Comparison of ENCODE assay signal across 8 mouse cellular contexts in the genomic region with DNA sequence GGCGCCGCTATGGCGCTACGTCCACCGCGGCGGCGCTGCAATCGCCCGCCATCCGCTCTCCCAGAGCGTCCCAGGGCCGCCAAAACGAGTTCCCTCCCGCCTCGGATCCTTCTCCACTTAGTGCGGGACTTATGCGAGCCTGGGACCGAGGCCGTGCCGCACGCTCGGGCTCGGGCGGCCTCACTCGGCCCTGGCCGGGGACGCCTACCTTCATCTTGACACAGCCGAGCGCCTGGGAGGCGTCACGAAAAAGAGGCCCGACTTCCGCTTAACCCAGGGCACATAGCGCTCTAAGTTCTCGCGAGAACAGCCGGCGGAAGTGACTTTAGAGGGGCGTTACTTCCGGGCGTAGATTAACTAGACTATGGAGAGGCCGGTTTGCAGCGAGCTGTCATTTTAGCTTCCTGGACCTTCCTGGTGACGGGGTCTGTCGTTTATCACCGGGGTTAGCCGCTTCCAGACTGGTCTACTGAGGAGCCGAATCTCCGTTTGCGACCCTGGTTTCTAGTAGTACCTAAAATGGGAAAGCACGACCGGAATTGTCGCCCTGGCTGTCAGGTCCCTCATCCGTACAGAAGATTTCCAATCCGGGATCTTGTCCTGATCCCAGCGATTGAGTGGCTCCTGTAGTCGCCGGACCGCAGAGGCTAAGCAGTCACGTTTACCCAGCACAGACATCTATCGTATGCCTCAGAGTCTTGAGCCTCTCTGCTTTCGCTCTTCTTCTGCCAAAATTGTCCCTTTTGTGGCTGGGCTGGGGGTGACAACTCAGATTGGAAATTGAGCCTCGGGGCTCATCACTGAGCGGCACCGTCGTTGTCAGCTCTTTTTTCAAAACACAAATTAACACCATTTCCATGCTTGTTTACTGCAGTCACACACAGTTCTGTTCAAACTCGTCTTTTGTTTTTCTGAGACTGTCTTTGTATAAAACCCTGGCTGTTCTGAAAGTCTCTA. TPM values are rescaled to one million over a fixed set of nuclear protein-coding genes. Genes with fewer than 3 reads are reported as not detected.
DNase-seq lines count a peak whose midpoint lies in the region; ATAC-seq and TF ChIP-seq lines count a peak whose summit lies in the region.

A gene (minus strand): TSS at position 300 of the 957 bp plus-strand sequence.

- peak; percentile 98 for ATAC-seq in CD4-positive, CD25-positive, alpha-beta regulatory T cell, adult 4 months
- peak; percentile 96 for ATAC-seq in heart, embryonic 15.5 days (replicated peaks; ENCODE audit: insufficient number of reproducible peaks, insufficient read depth, low FRiP score, low read depth)
- peak; percentile 97 for ATAC-seq in liver, embryonic 14.5 days (ENCODE audit: insufficient read depth)
- ATAC-seq in neural tube, embryonic 11.5 days (ENCODE audit: insufficient read depth, low FRiP score, low TSS enrichment) = peak; percentile 98
- ATAC-seq in stomach, postnatal 0 days (ENCODE audit: low FRiP score, low TSS enrichment) = peak; percentile 97

- H3K27ac ChIP-seq in forebrain, embryonic 10.5 days = peak within 1 kb of the TSS; percentile 95
- H3K27ac ChIP-seq in heart, embryonic 15.5 days = peak within 1 kb of the TSS; percentile 90
- peak within 1 kb of the TSS; percentile 79 for H3K27ac ChIP-seq in liver, embryonic 14.5 days
- H3K27ac ChIP-seq in neural tube, embryonic 11.5 days (ENCODE audit: low read depth, low read length) = peak within 1 kb of the TSS; percentile 92
- H3K27ac ChIP-seq in stomach, postnatal 0 days (replicated peaks) = peak within 1 kb of the TSS; percentile 98

- peak within 1 kb of the TSS; percentile 83 for H3K4me2 ChIP-seq in heart, embryonic 15.5 days
- peak within 1 kb of the TSS; percentile 91 for H3K4me2 ChIP-seq in liver, embryonic 14.5 days (ENCODE audit: low read depth)
- H3K4me2 ChIP-seq in neural tube, embryonic 11.5 days (ENCODE audit: low read depth) = peak within 1 kb of the TSS; percentile 62
- peak within 1 kb of the TSS; percentile 88 for H3K4me2 ChIP-seq in stomach, postnatal 0 days (replicated peaks; ENCODE audit: low read depth)

- H3K36me3 ChIP-seq in forebrain, embryonic 10.5 days (replicated peaks) = peaks cover 37% of the 10 kb centered on the region
- peaks cover 28% of the 10 kb centered on the region for H3K36me3 ChIP-seq in heart, embryonic 15.5 days
- H3K36me3 ChIP-seq in liver, embryonic 14.5 days (replicated peaks; ENCODE audit: control insufficient read depth, insufficient read depth, low read depth) = peaks cover 27% of the 10 kb centered on the region
- peaks cover 18% of the 10 kb centered on the region for H3K36me3 ChIP-seq in neural tube, embryonic 11.5 days (ENCODE audit: control insufficient read depth, insufficient read depth, low read length)
- peaks cover 17% of the 10 kb centered on the region for H3K36me3 ChIP-seq in stomach, postnatal 0 days (ENCODE audit: control insufficient read depth, insufficient read depth, low read length)

- peak; percentile 94 for DNase-seq in c-Kit-negative CD71-positive TER-119-positive erythroid progenitor cells, embryonic 14.5 days (ENCODE audit: low read depth, low spot score)
- peak; percentile 95 for DNase-seq in forebrain, embryonic 10.5 days (ENCODE audit: extremely low spot score, low spot score)
- peak; percentile 98 for DNase-seq in kidney, postnatal 25 days
- peak; percentile 95 to 98 (median 96) for DNase-seq in liver, embryonic 14.5 days (ENCODE audit: low read depth in 3 of 3, low spot score in 3 of 3)
- peak; percentile 96 for DNase-seq in neural tube, embryonic 11.5 days (ENCODE audit: low spot score)
- DNase-seq in stomach, postnatal 0 days (ENCODE audit: low spot score) = peak; percentile 95

- WGBS in forebrain, embryonic 10.5 days = under 1% methylated on average over 68 of the region's 68 CpGs
- under 1% methylated on average over 68 of the region's 68 CpGs for WGBS in heart, embryonic 15.5 days
- WGBS in liver, embryonic 14.5 days (ENCODE audit: insufficient replicate concordance) = under 1% methylated on average over 67 of the region's 68 CpGs
- under 1% methylated on average over 68 of the region's 68 CpGs for WGBS in neural tube, embryonic 11.5 days
- WGBS in stomach, postnatal 0 days = under 1% methylated on average over 66 of the region's 68 CpGs

- H3K4me1 ChIP-seq in forebrain, embryonic 10.5 days = peaks cover 18% of the 10 kb centered on the region
- H3K4me1 ChIP-seq in heart, embryonic 15.5 days (replicated peaks) = peaks cover 10% of the 10 kb centered on the region
- peaks cover 5 to 11% of the 10 kb centered on the region in 2 experiments for H3K4me1 ChIP-seq in liver, embryonic 14.5 days (replicated peaks; ENCODE audit: control insufficient read depth in 2 of 2, insufficient read depth in 2 of 2, low read length in 1 of 2)
- 0 out of 2 replicates have a peak, but pooled peaks cover 7% of the 10 kb centered on the region for H3K4me1 ChIP-seq in neural tube, embryonic 11.5 days (ENCODE audit: control insufficient read depth, insufficient read depth, low read length)
- H3K4me1 ChIP-seq in stomach, postnatal 0 days (replicated peaks; ENCODE audit: control insufficient read depth, insufficient read depth) = no peaks in the 10 kb centered on the region

- no peak for TF ChIP-seq CTCF in liver, embryonic 14.5 days (IDR thresholded peaks at IDR 0.05; ENCODE audit: low read depth)
- no peak for TF ChIP-seq CTCF in stomach, postnatal 0 days (IDR thresholded peaks at IDR 0.05; ENCODE audit: low read depth)

- H3K27me3 ChIP-seq in forebrain, embryonic 10.5 days (ENCODE audit: poor library complexity, severe bottlenecking) = no peaks in the 10 kb centered on the region
- H3K27me3 ChIP-seq in heart, embryonic 15.5 days = no peaks in the 10 kb centered on the region
- no peaks in the 10 kb centered on the region for H3K27me3 ChIP-seq in liver, embryonic 14.5 days (ENCODE audit: control insufficient read depth, insufficient read depth, low read length)
- H3K27me3 ChIP-seq in neural tube, embryonic 11.5 days (ENCODE audit: control insufficient read depth, insufficient read depth, low read length) = no peaks in the 10 kb centered on the region
- H3K27me3 ChIP-seq in stomach, postnatal 0 days (ENCODE audit: control insufficient read depth, insufficient read depth, low read length) = no peaks in the 10 kb centered on the region

- TF ChIP-seq EP300 in liver, embryonic 14.5 days (IDR thresholded peaks at IDR 0.05; ENCODE audit: low read depth) = peak; percentile 83
- TF ChIP-seq EP300 in stomach, postnatal 0 days (optimal IDR thresholded peaks at IDR 0.05) = peak; percentile 98

- H3K9me3 ChIP-seq in forebrain, embryonic 10.5 days = no peaks in the 10 kb centered on the region
- no peaks in the 10 kb centered on the region for H3K9me3 ChIP-seq in heart, embryonic 15.5 days (replicated peaks)
- H3K9me3 ChIP-seq in liver, embryonic 14.5 days (ENCODE audit: control insufficient read depth, low read length) = no peaks in the 10 kb centered on the region
- H3K9me3 ChIP-seq in neural tube, embryonic 11.5 days (ENCODE audit: control insufficient read depth, low read length) = no peaks in the 10 kb centered on the region
- H3K9me3 ChIP-seq in stomach, postnatal 0 days (ENCODE audit: control insufficient read depth, low read length) = no peaks in the 10 kb centered on the region

- H3K9ac ChIP-seq in heart, embryonic 15.5 days = peak within 1 kb of the TSS; percentile 100
- H3K9ac ChIP-seq in liver, embryonic 14.5 days (replicated peaks) = peak within 1 kb of the TSS; percentile 99
- peak within 1 kb of the TSS; percentile 100 for H3K9ac ChIP-seq in neural tube, embryonic 11.5 days (ENCODE audit: low read length)
- peak within 1 kb of the TSS; percentile 99 for H3K9ac ChIP-seq in stomach, postnatal 0 days (ENCODE audit: low read length)

- H3K4me3 ChIP-seq in forebrain, embryonic 10.5 days = peak within 1 kb of the TSS; percentile 67
- peak within 1 kb of the TSS; percentile 92 for H3K4me3 ChIP-seq in heart, embryonic 15.5 days
- peak within 1 kb of the TSS; percentile 98 to 99 for H3K4me3 ChIP-seq in liver, embryonic 14.5 days (ENCODE audit: insufficient read depth in 1 of 2, low read depth in 2 of 2, low read length in 2 of 2)
- peak within 1 kb of the TSS; percentile 97 for H3K4me3 ChIP-seq in neural tube, embryonic 11.5 days (ENCODE audit: low read depth, low read length)
- peak within 1 kb of the TSS; percentile 98 for H3K4me3 ChIP-seq in stomach, postnatal 0 days (ENCODE audit: low read depth, low read length)

RNA-seq across cellular contexts. Expression of the gene that starts here (rescaled TPM):
- 1,000 to 10,000 TPM; 2,328 to 3,093 TPM for polyA plus RNA-seq in CD4-positive, CD25-positive, alpha-beta regulatory T cell, adult 4 months (2017; shearing (Covaris generic))
- 678 and 683 TPM in 2 replicates for polyA plus RNA-seq in forebrain, embryonic 10.5 days (2016; fragmentation: Nextera tagmentation; extraction: Ambion mirVana)
- 405 and 410 TPM in 2 replicates for polyA plus RNA-seq in heart, embryonic 15.5 days (2015; fragmentation: Nextera tagmentation; extraction: Ambion mirVana)
- polyA plus RNA-seq in liver, embryonic 14.5 days (2012; rRNA removed) = 885 and 1,231 TPM in 2 replicates
- 593 and 603 TPM in 2 replicates for polyA plus RNA-seq in liver, embryonic 14.5 days (2014; fragmentation: Nextera tagmentation; extraction: Ambion mirVana)
- 682 and 700 TPM in 2 replicates for polyA plus RNA-seq in neural tube, embryonic 11.5 days (2014; fragmentation: Nextera tagmentation; extraction: Ambion mirVana)
- 601 and 619 TPM in 2 replicates for polyA plus RNA-seq in stomach, postnatal 0 days (2015; fragmentation: Nextera tagmentation; extraction: Ambion mirVana)

Comparison
In these comparisons a context has a peak if more than half of its experiments do, and no peak if none do; other contexts are left out.
1. Peak in every context shown above with its lines: DNase-seq, ATAC-seq, H3K4me3 ChIP-seq and H3K27ac ChIP-seq.